Mouse (Mus musculus) neural tube, embryonic 14.5 days (tissue): Measurements from ENCODE around the gene Gm28042. TPM values are rescaled to one million over a fixed set of nuclear protein-coding genes. Genes with fewer than 3 reads are reported as not detected.

ENCODE experiments used
- ATAC-seq: fragments of 200-750 bp; cut with Nextera tagmentation; 2 replicates; pipeline ENCODE4 v1.8.0; 2017; ENCODE audit warnings: low read depth, mild to moderate bottlenecking, moderate TSS enrichment, moderate library complexity
- H3K27ac ChIP-seq: fragments of 300-500 bp; sonication (generic); 2 replicates; pipeline ENCODE4 v1.5.1; 2014; ENCODE audit warnings: low read depth, mild to moderate bottlenecking, control low read depth, low read length, moderate library complexity, mixed read lengths
- H3K27me3 ChIP-seq: fragments of 300-500 bp; sonication (generic); 2 replicates; pipeline ENCODE4 v1.6.1; 2014; ENCODE audit warnings: low read length; ENCODE audit not compliant: control insufficient read depth, insufficient read depth
- H3K36me3 ChIP-seq: fragments of 300-500 bp; sonication (generic); 2 replicates; pipeline ENCODE4 v1.6.1; 2014; ENCODE audit warnings: low read length, mixed read lengths; ENCODE audit not compliant: control insufficient read depth, insufficient read depth
- H3K4me1 ChIP-seq: fragments of 300-500 bp; sonication (generic); 2 replicates; pipeline ENCODE4 v1.6.1; 2014; ENCODE audit warnings: low read length; ENCODE audit not compliant: control insufficient read depth, insufficient read depth
- H3K4me2 ChIP-seq: fragments of 300-500 bp; sonication (generic); 2 replicates; pipeline ENCODE4 v1.6.1; 2014; ENCODE audit warnings: mild to moderate bottlenecking, low read depth, low read length, control low read depth
- H3K4me3 ChIP-seq: fragments of 300-500 bp; sonication (generic); 2 replicates; pipeline ENCODE4 v1.5.1; 2014; ENCODE audit warnings: low read depth, low read length, control low read depth, mixed read lengths
- H3K9ac ChIP-seq: fragments of 300-500 bp; sonication (generic); replicated peaks from 2 replicates; pipeline ENCODE4 v1.6.1; 2014; ENCODE audit warnings: low read depth, mild to moderate bottlenecking, control low read depth, low read length, mixed read lengths
- H3K9me3 ChIP-seq: fragments of 300-500 bp; sonication (generic); 2 replicates; pipeline ENCODE4 v1.6.1; 2016; ENCODE audit warnings: low read length; ENCODE audit not compliant: control insufficient read depth
- WGBS: fragments of 180-500 bp; shearing (Covaris S2); extraction: QIAGEN DNeasy Blood & Tissue Kit; methylation state at CpG from one replicate; pipeline ENCODE4 v1.1.7; 2014; 5-methylcytosine and 5-hydroxymethylcytosine counted together
- microRNA-seq: library from miRNA; unstranded; fragments of <30 nt; microRNA quantifications from one replicate; pipeline ENCODE4, GENCODE M21; 2016
- polyA plus RNA-seq: library from polyadenylated mRNA; unstranded; fragments of >200 nt; fragmentation: Nextera tagmentation; extraction: Ambion mirVana; gene quantifications from 2 replicates; pipeline ENCODE4 v1.2.1, GENCODE M21; 2014

Gene Gm28042
- polyA plus RNA-seq, 1 experiment from 2014 or later, result 7.5 TPM

DNA sequence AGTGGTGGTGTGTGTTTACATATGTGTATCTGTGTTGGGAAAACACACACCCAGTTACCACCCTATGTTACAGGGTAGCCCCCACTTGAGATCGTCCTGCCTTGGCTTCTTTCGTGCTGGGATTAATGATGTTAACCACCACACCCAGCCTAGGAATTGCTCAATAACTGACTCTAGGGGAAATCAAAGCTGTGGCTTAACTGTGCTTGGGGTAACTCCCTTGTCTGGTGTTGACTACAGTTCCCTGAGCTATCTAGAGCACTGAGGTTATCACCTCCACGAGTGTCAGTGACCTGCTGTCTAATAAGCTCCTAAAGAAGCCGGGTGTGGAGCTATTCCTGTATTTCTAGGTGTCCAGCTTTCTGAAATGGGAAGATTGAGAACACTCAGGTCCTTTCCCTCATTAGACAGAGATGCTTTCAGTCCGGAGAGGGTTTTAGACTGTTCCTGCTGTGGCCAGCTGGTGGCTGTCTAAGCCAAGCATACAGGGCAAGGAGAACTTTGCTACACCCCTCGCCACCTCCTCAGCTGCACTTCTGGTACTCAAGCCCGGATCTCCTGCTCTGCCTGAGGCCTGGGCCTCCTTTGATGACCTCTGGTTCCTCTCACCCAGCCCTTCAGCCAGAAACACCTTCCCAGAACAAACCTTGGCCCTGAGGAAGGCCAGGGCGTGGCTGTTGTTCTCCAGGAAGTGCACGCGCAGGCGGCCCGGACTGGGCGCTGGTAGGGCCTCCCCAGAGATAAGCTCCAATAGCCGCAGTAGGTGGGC, 57.5 kb downstream of the Gm28042 start:
- no peak for ATAC-seq
- 83% methylated on average over 14 of the region's 14 CpGs for WGBS
- Histone ChIP-seq H3K4me1 (no peaks in the 10 kb centered on the region), H3K27me3 (no peaks in the 10 kb centered on the region), H3K9me3 (no peaks in the 10 kb centered on the region), H3K4me3 (no peak overlapping the region), H3K4me2 (no peak overlapping the region), H3K36me3 (no peaks in the 10 kb centered on the region), H3K9ac (no peak overlapping the region), H3K27ac (no peak overlapping the region)

DNA sequence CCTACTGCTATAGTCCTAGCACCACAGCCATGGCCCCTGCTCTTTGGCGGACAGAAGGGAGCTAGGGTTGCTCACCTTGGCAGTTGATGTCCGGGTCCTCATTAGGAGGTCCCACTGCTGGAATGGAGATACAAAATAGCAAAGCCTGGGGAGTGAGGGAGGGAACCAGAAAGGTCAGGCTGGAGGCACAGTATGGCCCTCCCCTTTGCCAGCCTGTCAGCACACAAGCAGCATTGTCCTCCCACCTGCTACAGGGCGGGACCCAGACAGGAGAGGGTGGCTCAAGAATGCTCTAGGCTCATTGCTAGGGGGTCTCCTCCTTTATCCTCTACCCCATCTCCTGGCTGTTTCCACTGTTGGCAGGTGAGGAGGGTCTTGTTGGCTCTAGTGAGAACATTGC, 58.7 kb downstream of the Gm28042 start:
- Histone ChIP-seq H3K4me2 (no peak overlapping the region), H3K4me3 (no peak overlapping the region), H3K9ac (no peak overlapping the region), H3K27ac (no peak overlapping the region), H3K36me3 (no peaks in the 10 kb centered on the region), H3K27me3 (no peaks in the 10 kb centered on the region), H3K9me3 (no peaks in the 10 kb centered on the region), H3K4me1 (no peaks in the 10 kb centered on the region)
- WGBS, result 91% methylated on average over 3 of the region's 3 CpGs
- no peak for ATAC-seq

DNA sequence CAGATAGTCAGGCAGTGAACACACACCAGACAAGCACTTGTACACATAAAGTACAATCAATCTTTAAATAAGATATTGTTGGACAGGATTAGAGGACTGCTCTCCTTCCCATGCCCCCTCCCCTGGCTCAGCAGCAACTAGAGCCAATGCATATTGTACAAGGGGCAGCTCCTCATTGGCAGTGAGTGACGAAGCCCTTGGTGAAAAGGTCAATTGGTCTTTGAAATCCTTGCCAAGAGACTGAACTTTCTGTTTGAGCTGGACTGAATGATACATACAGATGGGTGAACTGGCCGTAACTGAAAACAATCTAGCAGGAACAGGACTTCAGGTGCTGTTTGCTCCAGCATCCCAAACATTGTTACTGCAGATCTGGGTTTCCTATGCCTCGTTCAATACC, 60.1 kb downstream of the Gm28042 start:
- no peak overlapping the region for H3K27ac ChIP-seq
- H3K4me3 ChIP-seq, result no peak overlapping the region
- no peak overlapping the region for H3K9ac ChIP-seq
- H3K4me1 ChIP-seq, result no peaks in the 10 kb centered on the region
- 79% methylated on average over 3 of the region's 3 CpGs for WGBS
- no peak for ATAC-seq
- H3K9me3 ChIP-seq, result no peaks in the 10 kb centered on the region
- no peaks in the 10 kb centered on the region for H3K36me3 ChIP-seq
- no peaks in the 10 kb centered on the region for H3K27me3 ChIP-seq
- no peak overlapping the region for H3K4me2 ChIP-seq

DNA sequence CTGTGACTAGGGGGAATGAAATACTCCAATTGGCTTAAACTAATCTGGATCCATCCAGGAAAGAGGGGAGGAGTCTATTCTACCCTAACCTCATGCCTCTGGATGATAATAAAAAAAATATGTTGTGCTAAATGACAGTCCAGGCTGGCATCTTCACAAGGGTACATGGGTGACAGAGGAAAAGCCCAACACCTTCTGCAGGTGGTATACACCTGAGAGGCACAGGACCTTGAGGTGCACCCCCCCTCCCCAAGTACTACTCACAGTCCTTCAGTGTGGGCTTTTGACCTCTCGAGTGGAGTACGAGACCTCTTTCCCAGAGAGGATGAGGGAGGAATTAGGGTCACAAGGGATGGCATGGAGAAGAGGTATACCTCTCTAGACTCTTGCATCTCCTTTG, 60.6 kb downstream of the Gm28042 start:
- no peak for ATAC-seq
- Histone ChIP-seq H3K36me3 (no peaks in the 10 kb centered on the region), H3K27me3 (no peaks in the 10 kb centered on the region), H3K9me3 (no peaks in the 10 kb centered on the region), H3K4me3 (no peak overlapping the region), H3K4me1 (no peaks in the 10 kb centered on the region), H3K4me2 (no peak overlapping the region), H3K9ac (no peak overlapping the region), H3K27ac (no peak overlapping the region)
- WGBS, result 89% methylated on average over 2 of the region's 2 CpGs

DNA sequence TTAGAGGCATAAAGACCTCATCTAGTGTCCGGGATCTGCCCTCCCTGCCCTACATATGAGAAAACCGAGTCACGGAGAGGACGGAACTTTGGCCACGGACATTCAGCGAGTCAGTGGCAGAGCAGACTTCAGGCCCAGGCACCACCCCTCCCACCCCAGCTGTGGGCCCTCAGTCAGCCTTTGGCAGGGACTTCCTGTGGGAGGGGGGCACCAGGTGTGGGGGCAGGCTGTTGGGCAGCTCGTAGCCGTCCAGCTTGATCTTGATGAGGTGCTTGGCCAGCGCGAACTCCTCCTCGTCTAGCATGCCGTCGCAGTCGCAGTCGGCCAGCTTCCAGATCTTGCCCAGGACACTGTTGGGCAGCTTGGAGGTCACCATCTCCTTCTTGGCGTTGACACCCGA, 63.7 kb downstream of the Gm28042 start:
- 95% methylated on average over 17 of the region's 17 CpGs for WGBS

More for the DNA sequence above, 63.7 kb downstream of the Gm28042 start:
- no peak for ATAC-seq
- Histone ChIP-seq H3K27me3 (no peaks in the 10 kb centered on the region), H3K9me3 (no peaks in the 10 kb centered on the region), H3K27ac (no peak overlapping the region), H3K4me2 (no peak overlapping the region), H3K4me3 (no peak overlapping the region), H3K9ac (no peak overlapping the region), H3K4me1 (no peaks in the 10 kb centered on the region), H3K36me3 (no peaks in the 10 kb centered on the region)

Small RNA genes lying within 50 kb of the gene (microRNA-seq; reads per million reads assigned to microRNA genes)
- gene Mir7665, result not detected

Other genes starting within 250 kb of the Gm28042 start
- 15.7 and 19.5 TPM in 2 replicates for gene Rpap1, start 240.0 kb upstream of the Gm28042 start, polyA plus RNA-seq
- gene Tyro3, start 229.8 kb upstream of the Gm28042 start, polyA plus RNA-seq, result 18.7 and 21.6 TPM in 2 replicates
- 37.5 and 44.2 TPM in 2 replicates for gene Mga, start 130.3 kb upstream of the Gm28042 start, polyA plus RNA-seq
- gene Mapkbp1, start 54.8 kb upstream of the Gm28042 start, polyA plus RNA-seq, result 6.6 and 7.9 TPM in 2 replicates
- gene Jmjd7, start within 50 bp of the Gm28042 start, polyA plus RNA-seq, result 22.8 and 25.3 TPM in 2 replicates
- 3.2 and 4.3 TPM in 2 replicates for gene Pla2g4b, start 5.9 kb downstream of the Gm28042 start, polyA plus RNA-seq
- 8.2 and 10.1 TPM in 2 replicates for gene Ehd4, start 127.1 kb downstream of the Gm28042 start, polyA plus RNA-seq
- gene Pla2g4e, start 217.8 kb downstream of the Gm28042 start, polyA plus RNA-seq, result 4.9 and 7.2 TPM in 2 replicates